Mouse (Mus musculus): ENCODE data around the gene Fam43a.

Fam43a gene

DNA sequence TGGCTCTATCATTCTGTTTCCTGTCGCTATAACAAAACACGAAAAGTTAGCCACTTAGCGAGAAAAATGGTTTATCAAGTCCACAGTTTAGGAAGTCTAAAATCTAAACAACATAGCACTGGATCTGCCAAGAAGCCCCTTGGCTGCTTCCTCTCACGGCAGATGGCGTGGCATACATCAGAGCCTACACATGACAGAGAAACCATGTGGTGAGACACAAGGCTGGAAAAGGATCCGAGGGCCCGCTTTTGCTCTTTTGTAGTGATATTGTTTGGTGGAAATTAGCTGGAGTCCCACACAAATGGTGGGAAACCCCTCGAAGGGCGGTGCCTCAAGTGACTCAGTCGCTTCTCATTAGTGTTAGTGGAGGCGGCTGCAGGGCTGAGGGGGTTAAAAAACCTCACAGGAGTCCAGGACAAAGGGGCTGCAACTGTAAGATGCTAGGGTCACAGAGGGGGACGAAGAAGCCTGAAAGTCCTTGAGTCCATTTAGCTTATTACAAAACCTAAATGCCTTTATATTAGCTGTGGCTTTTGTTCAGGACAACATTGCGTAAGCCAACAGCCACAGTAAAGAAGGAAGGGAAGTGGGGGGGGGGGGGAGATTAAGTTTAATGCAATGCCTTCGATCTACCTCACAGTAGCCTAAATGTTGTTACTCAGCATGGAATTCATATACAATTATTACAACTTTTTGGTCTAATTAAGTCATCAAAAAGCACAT lies 3.5 kb upstream of the Fam43a start:
- DNase-seq (ENCODE audit: extremely low spot score, low read depth, low spot score), result no peak

DNA sequence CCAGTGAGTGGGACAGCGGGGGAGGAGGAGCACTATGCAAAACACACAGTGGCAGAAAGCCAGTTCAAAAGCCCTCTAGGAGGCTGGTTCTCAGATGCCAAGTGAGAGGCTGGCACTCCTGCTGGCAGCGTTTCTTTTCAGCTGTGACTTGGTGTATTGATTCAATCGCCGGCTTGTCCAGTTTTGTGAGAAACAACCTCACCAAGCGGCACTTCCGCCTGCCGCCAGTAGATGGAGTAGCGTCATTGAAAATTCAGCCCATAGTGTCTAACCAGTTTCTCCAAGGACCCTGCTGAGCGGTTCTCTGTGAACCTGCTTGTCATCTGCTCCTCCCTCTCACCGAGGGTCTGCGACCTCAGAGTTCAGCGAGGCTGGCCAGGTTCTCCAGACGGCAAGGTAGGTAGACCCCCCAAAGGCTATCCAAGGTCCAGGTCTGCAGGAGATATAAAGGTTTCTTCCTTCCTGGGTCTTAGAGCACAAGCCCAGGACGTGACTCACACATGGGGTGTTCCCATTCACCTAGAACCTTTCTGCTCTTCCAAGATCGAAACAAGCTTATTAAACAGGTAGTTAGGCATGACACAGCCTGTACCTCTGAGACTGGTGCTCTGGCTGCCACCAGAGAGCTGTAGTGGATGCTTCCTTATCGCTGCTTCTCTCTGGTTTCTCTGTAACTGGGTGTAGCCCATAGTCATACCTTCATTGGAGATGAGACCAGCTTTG lies 2.4 kb upstream of the Fam43a start:
- peak; percentile 86 for DNase-seq (ENCODE audit: extremely low spot score, low read depth, low spot score)

DNA sequence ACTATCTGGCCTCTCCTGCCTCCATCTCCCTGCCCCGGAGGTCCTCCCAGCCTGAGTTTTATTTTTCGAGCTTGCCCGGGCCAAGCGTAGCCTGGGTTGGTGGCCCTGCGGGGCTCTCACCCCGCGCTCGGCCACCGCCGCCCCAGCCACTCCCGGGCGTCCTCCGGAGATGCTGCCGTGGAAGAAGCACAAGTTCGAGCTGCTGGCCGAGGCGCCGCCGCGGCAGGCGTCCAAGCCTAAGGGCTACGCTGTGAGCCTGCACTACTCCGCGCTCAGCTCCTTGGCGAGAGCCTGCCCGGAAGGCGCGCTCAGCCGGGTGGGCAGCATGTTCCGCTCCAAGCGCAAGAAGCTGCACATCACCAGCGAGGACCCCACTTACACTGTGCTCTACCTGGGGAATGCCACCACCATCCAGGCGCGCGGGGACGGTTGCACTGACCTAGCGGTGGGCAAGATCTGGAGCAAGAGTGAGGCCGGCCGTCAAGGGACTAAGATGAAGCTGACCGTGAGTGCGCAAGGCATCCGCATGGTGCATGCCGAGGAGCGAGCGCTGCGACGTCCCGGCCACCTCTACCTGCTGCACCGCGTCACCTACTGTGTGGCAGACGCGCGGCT lies 1.0 kb downstream of the Fam43a start:
- no peak for DNase-seq (ENCODE audit: extremely low spot score, low read depth, low spot score)

DNA sequence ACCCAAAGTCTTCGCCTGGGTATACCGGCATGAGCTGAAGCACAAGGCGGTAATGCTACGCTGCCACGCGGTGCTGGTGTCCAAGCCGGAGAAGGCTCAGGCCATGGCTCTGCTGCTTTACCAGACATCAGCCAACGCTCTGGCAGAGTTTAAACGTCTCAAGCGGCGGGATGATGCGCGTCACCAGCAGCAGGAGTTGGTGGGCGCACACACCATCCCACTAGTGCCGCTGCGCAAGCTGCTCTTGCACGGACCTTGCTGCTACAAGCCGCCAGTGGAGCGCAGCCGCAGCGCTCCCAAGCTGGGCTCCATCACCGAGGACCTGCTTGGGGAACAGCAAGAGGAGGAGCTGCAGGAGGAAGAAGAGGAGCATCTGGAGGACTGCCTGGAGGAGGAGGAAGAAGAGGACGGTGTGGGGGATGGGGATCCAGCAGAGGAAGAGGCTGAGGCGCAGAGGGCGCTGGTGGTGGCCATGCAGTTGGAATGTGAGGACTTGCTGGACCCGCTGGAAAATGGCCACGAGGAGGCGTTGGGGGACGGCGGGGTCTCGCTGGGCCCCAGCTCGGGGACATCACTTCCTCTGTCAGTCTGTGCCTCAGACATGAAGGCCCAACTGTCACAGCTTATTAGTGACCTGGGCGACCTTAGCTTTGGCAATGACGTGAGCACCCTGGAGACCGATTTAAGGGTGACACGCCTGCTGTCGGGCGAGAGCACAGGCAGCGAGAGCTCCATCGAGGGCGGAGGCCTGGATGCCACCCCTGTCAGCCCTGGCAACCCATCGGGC lies 1.7 kb downstream of the Fam43a start:
- DNase-seq (ENCODE audit: extremely low spot score, low read depth, low spot score), result no peak

DNA sequence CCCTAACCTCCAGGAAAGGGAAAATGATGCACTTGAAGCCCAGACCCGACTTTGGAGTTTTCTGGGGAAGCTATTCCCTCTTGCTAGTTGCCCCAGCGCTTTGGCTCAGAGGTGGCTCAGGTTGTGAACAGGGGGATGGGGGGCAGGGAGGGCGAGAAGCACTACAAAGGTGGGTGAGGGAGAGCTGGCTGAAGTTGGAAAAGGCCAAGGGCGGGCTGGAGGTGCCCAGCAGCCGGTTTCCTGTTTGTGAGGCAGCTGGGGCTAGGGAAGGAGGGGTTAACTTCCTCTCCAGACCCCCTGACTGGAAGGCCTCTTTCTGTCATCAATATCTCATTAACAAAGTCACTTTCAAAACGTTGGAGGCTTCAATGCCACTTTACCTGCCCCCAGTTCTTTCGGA lies 2.4 kb downstream of the Fam43a start:
- no peak for DNase-seq (ENCODE audit: extremely low spot score, low read depth, low spot score)

DNA sequence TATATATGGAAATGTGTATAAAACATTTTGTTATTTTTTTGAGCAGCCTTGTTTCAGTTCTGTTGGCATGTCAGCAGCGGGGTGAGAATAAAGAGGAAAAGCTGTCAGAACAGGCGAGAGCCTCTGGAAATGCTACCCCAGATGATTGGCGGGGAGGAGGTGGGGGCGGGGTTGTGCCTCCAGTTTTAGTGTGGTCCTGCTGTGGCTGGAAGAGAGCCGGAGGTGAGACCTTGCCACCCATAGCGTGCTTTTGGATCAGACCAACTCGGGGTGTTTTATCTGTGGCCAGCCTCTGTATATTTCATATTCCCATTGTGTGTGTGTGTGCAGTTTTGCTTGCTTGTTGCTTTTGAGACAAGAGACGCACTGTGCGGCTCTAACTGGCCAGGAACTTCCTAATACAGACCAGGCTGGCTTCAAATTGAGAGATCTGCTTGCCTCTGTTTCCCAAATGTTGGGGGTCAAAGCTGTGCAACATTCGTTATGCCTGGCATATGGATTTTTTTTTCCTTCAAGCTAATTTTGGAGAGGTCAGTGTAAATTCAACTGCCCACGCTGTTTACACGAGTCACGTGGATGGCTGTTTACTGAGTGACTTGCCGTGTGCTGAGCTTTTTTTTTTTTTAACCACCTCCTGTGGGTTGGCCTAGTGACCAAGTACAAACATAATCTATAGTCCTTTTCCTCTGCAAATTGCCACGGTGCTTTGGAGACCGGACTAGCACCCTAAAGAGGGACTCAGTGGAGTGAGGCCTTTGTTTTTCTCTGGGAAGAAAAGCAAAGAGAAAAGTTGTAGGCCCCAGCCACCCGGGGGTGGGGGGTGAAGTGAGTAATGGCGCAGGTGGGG lies 3.4 kb downstream of the Fam43a start:
- no peak for DNase-seq (ENCODE audit: extremely low spot score, low read depth, low spot score)

DNA sequence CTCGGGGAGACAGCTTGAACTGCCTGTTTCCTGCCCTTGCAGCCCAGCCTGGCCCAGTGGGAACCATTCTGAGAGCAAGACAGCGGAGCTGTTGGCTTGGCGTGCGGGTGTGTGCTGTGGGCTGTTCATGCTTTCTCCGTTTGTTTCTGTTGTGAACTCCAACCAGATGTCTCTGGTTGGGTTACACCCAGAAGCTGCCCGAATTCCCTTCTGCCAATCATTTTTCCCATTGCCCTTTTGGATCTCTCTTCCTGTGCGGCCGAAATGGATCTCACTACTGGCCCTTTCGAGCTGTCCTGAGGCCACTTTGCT lies 4.0 kb downstream of the Fam43a start:
- DNase-seq (ENCODE audit: extremely low spot score, low read depth, low spot score), result no peak

DNA sequence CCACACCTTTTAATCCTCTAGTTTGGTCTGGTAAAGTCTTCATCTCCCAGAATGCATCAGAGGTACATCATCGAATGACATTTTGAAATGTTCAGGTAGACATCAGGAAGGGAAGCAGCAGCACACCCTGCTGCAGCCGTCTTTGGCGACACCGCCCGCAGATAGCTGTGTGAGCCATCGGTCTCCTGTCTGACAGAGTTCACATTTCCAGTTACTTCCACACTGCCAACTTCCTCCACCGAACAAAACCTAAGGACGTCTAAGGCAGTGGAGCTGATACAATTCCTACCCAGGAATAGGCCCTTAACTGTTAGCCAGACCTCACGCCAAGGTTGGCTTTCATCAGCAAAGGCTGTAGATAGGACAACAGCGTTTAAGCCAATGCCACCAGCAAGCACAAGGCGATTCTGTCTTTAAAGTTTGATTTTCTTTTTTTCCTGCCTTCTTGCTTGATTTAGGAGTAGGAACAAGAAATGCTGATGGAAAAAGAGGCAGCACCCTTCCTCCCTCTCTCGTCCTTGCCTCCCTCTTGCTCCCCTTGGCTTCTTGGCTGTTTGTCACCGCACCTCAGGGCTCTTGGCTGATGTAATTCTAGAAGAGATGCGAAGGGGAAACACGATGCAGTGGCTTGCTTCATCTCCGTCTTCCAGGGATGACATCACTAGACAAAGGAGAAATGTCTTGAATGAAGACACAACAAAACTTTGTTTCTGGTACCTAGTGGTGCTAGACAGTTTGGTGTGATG lies 4.7 kb downstream of the Fam43a start:
- DNase-seq (ENCODE audit: extremely low spot score, low read depth, low spot score), result no peak

DNA sequence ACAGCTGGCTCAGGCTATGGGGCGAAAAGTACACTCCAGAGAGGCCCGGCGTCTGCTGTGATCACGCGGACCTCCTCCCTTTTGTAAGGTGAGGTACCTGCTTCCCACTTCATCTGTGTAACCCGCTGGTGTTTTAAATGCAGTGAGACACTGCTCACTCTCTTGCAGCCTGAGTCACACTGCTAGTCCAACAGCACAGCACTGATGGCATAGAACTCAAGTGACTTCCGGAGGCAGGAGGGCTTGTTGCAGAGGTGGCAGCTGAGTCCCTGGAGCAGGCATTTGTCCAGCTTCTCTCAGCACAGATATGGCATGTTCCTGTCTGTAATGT lies 5.2 kb downstream of the Fam43a start:
- DNase-seq (ENCODE audit: extremely low spot score, low read depth, low spot score), result no peak

DNA sequence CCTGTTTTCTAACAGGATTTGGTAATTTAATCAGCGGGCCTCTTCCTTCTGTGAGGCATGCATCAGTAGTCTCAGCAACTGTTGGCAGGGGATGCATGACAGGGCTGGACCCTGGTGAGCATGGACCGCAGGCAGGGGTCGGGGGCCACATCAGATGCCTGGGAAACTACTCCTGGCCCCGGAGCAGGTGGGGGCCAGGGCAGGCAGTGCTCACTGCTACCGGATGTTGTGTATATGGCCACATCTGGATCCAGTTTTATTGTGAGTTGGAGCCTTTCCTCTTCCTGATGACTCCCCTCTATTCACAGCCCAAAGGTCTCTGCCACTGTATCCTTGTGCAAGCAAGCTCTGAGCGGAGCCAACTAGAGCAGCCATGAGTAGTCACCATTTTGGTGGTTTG lies 6.0 kb downstream of the Fam43a start:
- DNase-seq (ENCODE audit: extremely low spot score, low read depth, low spot score), result no peak

DNA sequence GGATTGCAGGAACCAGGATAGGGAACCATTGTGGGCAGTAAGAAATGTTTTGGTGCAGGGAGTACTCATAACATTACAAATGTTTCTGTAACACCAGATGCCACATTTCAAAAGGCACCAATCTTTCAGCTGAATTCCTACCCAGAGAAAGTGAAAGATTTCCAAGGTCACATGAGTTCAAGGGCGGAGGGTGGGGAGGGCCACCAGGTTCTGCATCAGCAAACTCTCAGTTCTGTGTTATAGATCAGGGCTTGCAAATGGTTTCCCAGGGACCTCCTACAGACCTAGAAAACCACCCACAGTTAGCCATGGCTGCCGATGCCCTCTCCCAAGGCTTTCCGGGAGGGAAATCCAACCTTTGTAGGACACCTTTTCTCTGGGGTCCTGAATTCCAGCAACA lies 8.3 kb downstream of the Fam43a start:
- DNase-seq (ENCODE audit: extremely low spot score, low read depth, low spot score), result no peak

DNA sequence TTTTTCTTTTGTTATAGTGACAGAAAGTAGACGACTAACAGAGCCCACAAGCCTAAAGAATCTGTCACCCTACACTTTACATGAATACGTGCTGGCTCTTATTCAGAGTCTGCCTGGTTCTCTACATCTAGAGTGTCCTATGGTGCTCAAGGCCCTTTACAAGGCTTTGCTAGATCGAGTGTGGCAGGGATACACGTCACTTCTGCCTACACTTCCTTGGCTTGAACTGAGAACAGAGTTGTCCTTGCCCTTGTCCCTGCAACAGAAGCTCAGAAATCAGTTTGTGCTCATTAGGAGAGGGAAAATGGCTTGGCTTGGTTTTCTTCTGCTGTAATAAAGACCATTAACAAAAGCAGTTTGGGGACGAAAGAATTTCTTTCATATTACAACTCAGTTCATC lies 11.8 kb downstream of the Fam43a start:
- no peak for DNase-seq (ENCODE audit: extremely low spot score, low read depth, low spot score)

DNA sequence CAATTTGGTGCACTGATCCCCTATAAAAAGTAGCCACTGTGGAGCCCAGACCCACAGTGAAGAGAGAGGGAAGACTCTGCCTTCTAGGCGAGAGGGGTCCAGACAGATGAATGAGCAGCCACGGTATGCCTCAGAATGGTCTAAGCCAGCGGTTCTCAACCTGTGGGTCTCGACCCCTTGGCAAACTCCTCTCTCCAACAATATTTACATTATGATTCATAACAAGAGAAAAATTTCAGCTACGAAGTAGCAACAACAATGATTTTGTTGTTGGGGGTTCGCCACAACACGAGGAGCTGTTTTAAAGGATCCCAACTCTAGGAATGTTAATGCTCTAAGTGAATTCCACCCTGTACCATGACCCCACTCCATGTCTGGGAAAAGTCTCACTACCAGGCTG lies 13.6 kb downstream of the Fam43a start:
- DNase-seq (ENCODE audit: extremely low spot score, low read depth, low spot score), result no peak

DNA sequence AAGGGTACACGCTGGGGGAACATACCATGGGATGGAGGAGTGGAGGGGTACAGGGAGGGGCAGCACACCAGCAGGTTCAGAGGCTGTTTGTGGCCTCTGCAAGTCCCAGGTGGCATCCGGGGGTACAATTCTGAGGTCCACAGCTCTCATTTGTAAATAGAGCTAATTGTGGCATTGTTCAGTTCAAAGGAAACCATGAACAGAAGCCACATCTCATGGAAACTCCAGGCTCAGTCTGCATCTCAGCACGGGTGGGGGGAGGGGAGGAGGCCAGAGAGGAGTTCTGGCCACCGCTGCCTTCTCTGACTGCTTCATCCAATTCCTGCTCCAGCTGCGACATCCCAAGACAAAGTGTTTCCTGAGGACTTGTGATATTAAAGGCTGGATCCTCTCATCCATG lies 14.6 kb downstream of the Fam43a start:
- DNase-seq (ENCODE audit: extremely low spot score, low read depth, low spot score), result no peak

DNA sequence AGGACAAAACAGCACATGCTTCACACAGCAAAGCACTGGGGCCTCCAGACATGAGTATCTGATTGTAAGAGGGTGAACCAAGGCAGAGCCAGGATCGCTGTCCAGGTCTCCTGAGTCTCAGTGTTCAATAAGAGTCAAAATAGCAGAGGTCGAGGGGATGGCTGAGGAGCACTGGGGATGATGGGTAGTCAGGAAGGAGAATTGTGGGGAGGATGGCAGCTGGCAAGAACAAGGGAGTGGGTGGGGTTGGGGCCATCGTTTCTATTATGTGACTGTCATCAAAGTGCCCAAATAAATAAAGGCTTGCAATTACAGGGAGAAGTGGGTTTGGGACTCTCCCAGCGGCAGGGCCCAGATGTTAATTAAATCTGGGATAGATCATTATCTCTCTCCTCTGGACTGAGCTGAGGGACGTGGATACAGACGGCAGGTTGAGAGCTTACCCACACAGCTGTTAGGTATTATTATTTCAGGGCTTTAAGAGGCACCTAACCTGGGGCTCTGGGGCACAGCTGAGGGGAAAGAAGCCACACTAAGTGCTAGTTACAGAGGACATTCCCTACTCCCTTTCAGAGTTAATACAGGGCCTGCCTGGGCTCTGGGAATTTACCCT lies 15.3 kb downstream of the Fam43a start:
- DNase-seq (ENCODE audit: extremely low spot score, low read depth, low spot score), result no peak

DNA sequence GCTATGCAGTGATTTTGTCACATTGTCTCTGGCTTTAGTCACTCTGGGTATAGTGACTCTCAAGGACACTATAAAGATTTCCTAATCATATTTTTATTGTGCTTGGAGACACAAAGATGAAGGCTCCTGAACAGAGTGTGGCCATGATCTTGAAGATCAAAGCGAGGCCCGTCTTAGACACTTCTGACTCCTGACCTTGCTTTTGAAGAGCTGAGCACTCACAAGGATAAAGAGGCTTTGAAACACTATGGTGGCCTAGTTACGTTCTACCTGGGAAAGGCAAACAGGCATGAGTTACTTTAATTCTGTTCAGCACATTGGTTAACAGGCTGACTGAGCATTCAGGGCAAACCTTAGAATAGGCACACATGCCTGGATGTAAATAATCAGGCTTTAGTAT lies 16.8 kb downstream of the Fam43a start:
- DNase-seq (ENCODE audit: extremely low spot score, low read depth, low spot score), result no peak

DNA sequence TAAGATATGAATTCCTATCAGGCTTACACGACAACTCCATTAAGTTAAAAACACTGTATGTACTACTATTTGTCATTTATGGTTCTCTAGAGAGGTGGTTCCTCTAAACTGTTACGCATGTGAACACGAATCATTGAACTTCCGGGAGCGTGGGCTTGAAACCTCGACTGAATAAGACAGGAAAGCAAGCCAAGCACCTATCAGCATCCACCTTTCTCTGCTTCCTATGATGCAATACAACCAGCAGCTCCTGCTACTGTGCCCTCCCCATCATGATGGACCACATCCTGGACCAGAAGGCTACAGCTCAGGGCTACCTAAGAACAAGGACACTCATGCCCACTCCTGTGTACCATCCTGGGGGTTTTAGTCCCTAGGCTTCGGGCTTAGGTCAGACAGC lies 24.1 kb downstream of the Fam43a start:
- no peak for DNase-seq (ENCODE audit: extremely low spot score, low read depth, low spot score)

DNA sequence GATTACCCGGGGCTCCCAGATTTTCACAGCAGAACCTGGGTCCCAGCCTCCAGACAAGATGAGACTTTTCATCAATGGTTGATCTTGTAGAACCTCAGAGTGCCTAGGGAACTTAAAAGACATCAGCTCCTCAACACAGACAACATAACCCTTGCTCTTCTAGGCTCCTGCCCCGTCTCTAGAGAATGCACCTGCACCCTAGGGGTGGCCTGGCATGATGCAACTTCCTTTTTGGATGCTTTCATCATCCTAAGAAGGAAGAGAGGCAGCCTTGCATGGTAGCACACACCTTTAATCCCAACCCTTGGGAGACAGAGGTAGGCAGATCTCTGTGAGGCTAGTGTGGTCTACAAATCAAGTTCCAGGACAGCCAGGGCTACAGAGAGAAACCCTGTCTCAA lies 25.1 kb downstream of the Fam43a start:
- DNase-seq (ENCODE audit: extremely low spot score, low read depth, low spot score), result no peak

DNA sequence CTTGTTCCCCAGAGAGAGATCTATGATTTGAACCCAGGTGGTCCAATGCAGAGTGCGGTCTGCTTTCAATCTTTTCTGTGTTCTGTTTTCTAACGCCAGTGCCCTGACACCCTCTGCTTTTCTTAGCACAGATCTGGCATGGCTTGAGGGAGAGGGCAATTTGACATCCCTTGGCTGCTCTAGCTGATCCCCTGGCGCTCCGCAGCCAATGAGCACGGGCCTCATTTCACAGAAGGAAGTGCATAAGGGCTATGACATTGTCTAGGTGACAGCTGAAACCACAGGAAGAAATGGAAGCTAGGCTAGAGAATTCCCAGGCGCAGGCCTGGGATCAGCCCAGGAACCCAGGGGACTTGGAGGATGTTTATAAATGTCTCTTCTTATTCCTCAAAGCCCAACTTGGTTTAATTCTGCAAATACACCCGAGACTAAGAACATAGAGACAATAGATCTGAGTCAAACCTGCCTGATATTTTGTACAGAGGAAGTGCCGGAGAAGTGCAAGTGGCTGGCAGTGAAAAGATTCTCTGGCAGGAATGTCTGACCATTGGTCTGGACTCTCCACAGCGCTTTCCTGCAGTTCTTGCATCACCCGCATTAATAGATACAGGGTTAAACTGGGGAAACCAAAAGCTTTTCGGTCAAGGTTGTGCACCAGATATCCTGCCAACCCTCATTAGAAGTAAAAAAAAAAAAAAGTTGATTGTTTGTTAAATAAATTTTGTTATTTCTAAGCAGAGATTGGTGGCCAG lies 28.2 kb downstream of the Fam43a start:
- no peak for DNase-seq (ENCODE audit: extremely low spot score, low read depth, low spot score)

Measured in hindlimb bud, embryonic 11.5 days (tissue).